ENCODE assay signal across 18 mouse cellular contexts in genomic region chr9:48817907-48818306, GRCm38 (mm10). TPM values are rescaled to one million over a fixed set of nuclear protein-coding genes. Genes with fewer than 3 reads are reported as not detected.
DNase-seq lines count a peak whose midpoint lies in the region; TF ChIP-seq lines count a peak whose summit lies in the region.
"Had no signal": no experiment of that assay in that cellular context is flagged by ENCODE, and none has a peak within 500 bp of the region (broad histone marks: within the 10 kb centered on the region; RNA-seq: fewer than 3 reads in every experiment).

No protein-coding gene starts in this region.

- DNase-seq in heart, adult 11 months = peak; percentile 90
- no peak for DNase-seq in heart, postnatal 14 days
- no peak for DNase-seq in layer of hippocampus, adult 2 months (ENCODE audit: low spot score in 2 of 2)
- DNase-seq in layer of hippocampus, adult 9-10 months (ENCODE audit: low spot score) = no peak
- no peak for DNase-seq in MEL (ENCODE audit: low read depth, low spot score)
- no peak for DNase-seq in lung, postnatal 25 days (ENCODE audit: low spot score)
- DNase-seq in lung, postnatal 10 days = no peak
- DNase-seq: cerebellum, adult 11-12 months; cerebellum, adult 8-10 months; cerebellum, postnatal 10 days; cerebellum, postnatal 36 days; gastrocnemius, postnatal 10 days had no signal

- no peaks in the 10 kb centered on the region for H3K27me3 ChIP-seq in MEL (ENCODE audit: control insufficient read depth in 1 of 2, insufficient read depth in 2 of 2, low read length in 2 of 2)
- H3K27me3 ChIP-seq: hindbrain, embryonic 12.5 days; hindbrain, embryonic 15.5 days had no signal

- peaks cover 21 to 64% of the 10 kb centered on the region in 2 experiments for H3K4me1 ChIP-seq in MEL (ENCODE audit: control insufficient read depth in 1 of 2, insufficient read depth in 2 of 2, low read length in 2 of 2)
- peaks cover 45% of the 10 kb centered on the region for H3K4me1 ChIP-seq in brown adipose tissue, adult 24 weeks (ENCODE audit: control insufficient read depth, insufficient read depth, insufficient read length, low read length)

- TF ChIP-seq EP300 in MEL (IDR thresholded peaks at IDR 0.05; ENCODE audit: low read depth in 1 of 2, low read length in 2 of 2) = no peak

- no peak overlapping the region for H3K4me3 ChIP-seq in layer of hippocampus, adult 2 months
- no peak overlapping the region for H3K4me3 ChIP-seq in MEL (ENCODE audit: control insufficient read depth in 1 of 2, insufficient read depth in 1 of 2, low read depth in 2 of 2, low read length in 2 of 2)
- no peak overlapping the region for H3K4me3 ChIP-seq in brown adipose tissue, adult 24 weeks (ENCODE audit: insufficient read depth, low read depth, low read length)
- H3K4me3 ChIP-seq: hindbrain, embryonic 12.5 days; hindbrain, embryonic 15.5 days; intestine, embryonic 15.5 days had no signal

- intact Hi-C loops in heart, postnatal 14 days (cut with DNase I) = no loop called here

- H3K27ac ChIP-seq in layer of hippocampus, adult 2 months = peak overlapping the region; percentile 43; the same call in 1 of the 2 replicates
- H3K27ac ChIP-seq in MEL (ENCODE audit: control insufficient read depth, low read depth, low read length) = peak overlapping the region; percentile 63; the same call in 1 of the 2 replicates
- H3K27ac ChIP-seq in brown adipose tissue, adult 24 weeks (replicated peaks; ENCODE audit: low read depth, low read length) = peak overlapping the region; percentile 81; the same call in 1 of the 2 replicates
- H3K27ac ChIP-seq: hindbrain, embryonic 12.5 days; hindbrain, embryonic 15.5 days; intestine, embryonic 15.5 days had no signal

- H3K9me3 ChIP-seq in MEL (replicated peaks; ENCODE audit: insufficient read depth, low read length) = no peaks in the 10 kb centered on the region
- H3K9me3 ChIP-seq: hindbrain, embryonic 12.5 days; hindbrain, embryonic 15.5 days; intestine, embryonic 15.5 days had no signal

- no peak for TF ChIP-seq RAD21 in MEL (IDR thresholded peaks at IDR 0.05; ENCODE audit: low read depth, low read length)

- TF ChIP-seq POLR2A in MEL (IDR thresholded peaks at IDR 0.05; ENCODE audit: control insufficient read depth in 1 of 2, insufficient read depth in 1 of 2, low read depth in 1 of 2, low read length in 2 of 2, poor library complexity in 1 of 2) = no peak

- no peak overlapping the region for H3K9ac ChIP-seq in MEL (ENCODE audit: control insufficient read depth, low read depth, low read length, poor library complexity, severe bottlenecking)
- H3K9ac ChIP-seq: hindbrain, embryonic 12.5 days; hindbrain, embryonic 15.5 days; intestine, embryonic 15.5 days had no signal

- TF ChIP-seq CTCF in layer of hippocampus, adult 2 months (conservative IDR thresholded peaks at IDR 0.05) = no peak
- TF ChIP-seq CTCF in MEL (IDR thresholded peaks at IDR 0.05 in 2 of 3, conservative IDR thresholded peaks at IDR 0.05 in 1 of 3; ENCODE audit: control insufficient read depth in 1 of 3, insufficient read depth in 1 of 3, low read depth in 2 of 3, low read length in 3 of 3, poor library complexity in 1 of 3, severe bottlenecking in 1 of 3) = no peak

- H3K36me3 ChIP-seq in MEL (ENCODE audit: control insufficient read depth in 1 of 2, insufficient read depth in 2 of 2, low read length in 2 of 2) = peaks cover 0 to 39% of the 10 kb centered on the region in 2 experiments; a peak in 2 of 4 replicates
- H3K36me3 ChIP-seq: hindbrain, embryonic 12.5 days; hindbrain, embryonic 15.5 days; intestine, embryonic 15.5 days had no signal

- no peaks in the 10 kb centered on the region; the same call in 1 of the 2 replicates for H3K79me2 ChIP-seq in MEL (ENCODE audit: control insufficient read depth, insufficient read depth, low read length, poor library complexity)

TF ChIP-seq in MEL, 35 proteins besides CTCF, POLR2A, EP300 and RAD21:
- TF ChIP-seq MAFK (IDR thresholded peaks at IDR 0.05; ENCODE audit: borderline replicate concordance, low read depth, low read length) (no peak), TAL1 (IDR thresholded peaks at IDR 0.05; ENCODE audit: low read length) (no peak), ZC3H11A (IDR thresholded peaks at IDR 0.05; ENCODE audit: low read depth, low read length) (no peak), TBP (IDR thresholded peaks at IDR 0.05; ENCODE audit: low read depth, low read length) (no peak), MAX (IDR thresholded peaks at IDR 0.05; ENCODE audit: low read length) (no peak), MXI1 (IDR thresholded peaks at IDR 0.05; ENCODE audit: low read depth, low read length) (no peak), E2F4 (IDR thresholded peaks at IDR 0.05; ENCODE audit: borderline replicate concordance, low read depth, low read length) (no peak), CHD2 (IDR thresholded peaks at IDR 0.05; ENCODE audit: low read length) (no peak), RCOR1 (IDR thresholded peaks at IDR 0.05; ENCODE audit: low read depth, low read length) (no peak), HCFC1 (IDR thresholded peaks at IDR 0.05; ENCODE audit: low read depth, low read length) (no peak), CHD1 (IDR thresholded peaks at IDR 0.05; ENCODE audit: low read depth, low read length) (no peak), SIN3A (IDR thresholded peaks at IDR 0.05; ENCODE audit: low read length) (no peak), MEF2A (IDR thresholded peaks at IDR 0.05; ENCODE audit: extremely low read depth, insufficient replicate concordance, low read depth, low read length, poor library complexity, severe bottlenecking) (no peak), POLR2AphosphoS2 (IDR thresholded peaks at IDR 0.05; ENCODE audit: low read length) (no peak), ELF1 (IDR thresholded peaks at IDR 0.05; ENCODE audit: low read depth, low read length) (no peak), GATA1 (IDR thresholded peaks at IDR 0.05; ENCODE audit: low read depth, low read length) (no peak), MAZ (IDR thresholded peaks at IDR 0.05; ENCODE audit: low read depth, low read length) (no peak), NELFE (IDR thresholded peaks at IDR 0.05; ENCODE audit: low read depth, low read length) (no peak)

RNA-seq across cellular contexts. Expression of gene Zbtb16, which starts 18.1 kb away (rescaled TPM):
- 100 to 1,000 TPM; 144 to 166 TPM for total RNA-seq in heart, postnatal 14 days (2021)
- 100 to 1,000 TPM; 143 to 149 TPM for total RNA-seq in layer of hippocampus, adult 2 months (2021)
- total RNA-seq in MEL (2012; rRNA removed) = 0.04 and 0.07 TPM in 2 replicates
- under 1 TPM in 1 of 2 experiments, not detected in 1; 0.72 TPM for polyA plus RNA-seq in MEL (2012; ENCODE audit: insufficient read depth in 1 of 2, insufficient read length in 2 of 2, low read depth in 1 of 2, low replicate concordance in 2 of 2, missing spikeins in 1 of 2)
- 6.8 and 7.9 TPM in 2 replicates for polyA plus RNA-seq in brown adipose tissue, adult 24 weeks (2012; ENCODE audit: insufficient read depth, insufficient read length, missing spikeins)
- polyA plus RNA-seq: C2C12; CD4-positive, CD25-positive, alpha-beta regulatory T cell, adult 4 months had no signal

Comparison
In these comparisons a context has a peak if more than half of its experiments do, and no peak if none do; other contexts are left out.
1. RNA of gene Zbtb16, which starts 18.1 kb away (total RNA-seq): 144 to 166 TPM in heart, postnatal 14 days and 143 to 149 TPM in layer of hippocampus, adult 2 months; 0.04 to 0.07 TPM in MEL; every median in the first group is over 100 times any median in the second.
2. Peak in every context shown above with its lines, with median percentiles within 50 percentile points of each other: H3K27ac ChIP-seq.